Mouse (Mus musculus): Measurements from ENCODE around the gene Irx3. TPM values are rescaled to one million over a fixed set of nuclear protein-coding genes. Genes with fewer than 3 reads are reported as not detected.

Gene Irx3
- polyA plus RNA-seq, 1 experiment, result 1.6 TPM

DNA sequence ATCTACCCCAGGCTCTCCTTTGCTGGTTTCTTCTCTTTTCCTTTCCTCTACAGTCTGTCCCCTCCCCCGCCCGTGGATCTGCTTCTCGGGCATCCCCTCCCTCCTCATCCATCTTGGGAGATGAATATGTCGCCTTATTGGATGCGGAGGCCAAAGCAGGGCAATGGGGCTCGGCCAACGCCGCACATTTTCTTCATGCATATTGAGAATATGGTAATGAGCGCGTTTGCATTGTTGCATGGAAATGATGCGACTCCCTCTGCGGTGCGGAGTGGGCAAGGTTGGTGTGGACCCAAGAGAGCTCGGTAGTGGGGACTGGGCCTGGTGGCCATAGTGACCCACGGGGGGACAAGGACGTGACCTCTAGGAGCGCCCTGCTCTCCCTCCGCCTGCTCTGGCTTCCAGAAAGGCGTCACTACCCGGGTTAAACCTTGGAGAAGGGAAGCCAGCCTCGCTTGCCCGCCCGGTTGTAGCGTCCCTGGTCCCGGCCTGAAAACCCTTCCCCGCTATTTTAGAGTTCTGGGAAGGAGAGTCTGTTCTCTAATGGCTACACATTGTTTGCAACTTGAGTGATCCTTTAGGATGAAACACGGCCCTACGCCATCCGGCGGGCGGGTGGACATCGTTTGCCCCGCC, 4.3 kb upstream of the Irx3 start:
- Histone ChIP-seq H3K4me1 (ENCODE audit: control insufficient read depth, insufficient read depth, insufficient read length, low read length) (no peaks in the 10 kb centered on the region), H3K4me3 (ENCODE audit: insufficient read depth, low read depth, low read length) (no peak overlapping the region), H3K27ac (replicated peaks; ENCODE audit: low read depth, low read length) (no peak overlapping the region)

- Histone ChIP-seq H3K27ac (replicated peaks; ENCODE audit: low read depth, low read length) (no peak overlapping the region), H3K4me1 (ENCODE audit: control insufficient read depth, insufficient read depth, insufficient read length, low read length) (no peaks in the 10 kb centered on the region), H3K4me3 (ENCODE audit: insufficient read depth, low read depth, low read length) (peak overlapping the region; percentile 35)
Measured at GRCm38 (mm10) chr8:91805254-91805671, 3.4 kb upstream of the Irx3 start.

DNA sequence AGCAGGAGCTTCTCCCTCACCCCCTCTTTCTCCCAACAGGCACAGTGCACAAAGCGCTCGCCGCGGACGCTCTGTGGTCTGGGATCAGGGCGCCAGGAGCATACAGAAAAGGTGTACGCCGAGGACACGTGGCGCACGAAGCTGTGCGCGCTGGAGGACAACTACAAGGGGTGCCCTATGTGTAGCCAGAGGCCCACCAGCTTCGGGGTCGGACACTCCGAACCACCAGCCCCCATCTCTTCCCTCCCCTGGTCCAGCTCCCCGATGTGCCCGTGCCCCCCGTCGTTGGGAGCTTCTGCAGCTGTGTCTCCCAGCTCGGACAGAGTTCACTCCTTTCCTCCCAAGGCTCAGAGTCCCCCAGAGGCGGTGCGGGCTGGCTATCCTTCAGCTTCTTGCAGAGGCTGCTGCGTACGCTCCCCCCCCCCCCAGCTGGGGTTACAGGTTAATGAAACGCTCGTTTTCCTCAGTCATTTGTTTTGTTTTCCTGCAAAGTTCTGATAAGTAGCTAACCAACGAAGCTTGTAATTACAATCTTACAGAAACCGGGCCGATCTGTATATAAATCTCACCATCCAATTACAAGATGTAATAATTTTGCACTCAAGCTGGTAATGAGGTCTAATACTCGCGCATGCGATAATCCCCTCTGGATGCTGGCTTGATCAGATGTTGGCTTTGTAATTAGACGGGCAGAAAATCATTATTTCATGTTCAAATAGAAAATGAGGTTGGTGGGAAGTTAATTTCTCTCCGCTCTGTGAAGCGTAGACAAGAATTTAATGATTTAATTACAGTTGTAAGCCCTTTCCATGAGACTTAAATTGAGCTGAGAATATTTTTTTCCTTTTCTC, 2.8 kb upstream of the Irx3 start:
- H3K4me1 ChIP-seq (ENCODE audit: control insufficient read depth, insufficient read depth, insufficient read length, low read length), result no peaks in the 10 kb centered on the region; the same call in 1 of the 2 replicates
- no peak overlapping the region for H3K27ac ChIP-seq (replicated peaks; ENCODE audit: low read depth, low read length)
- peak overlapping the region; percentile 35; the same call in 1 of the 2 replicates for H3K4me3 ChIP-seq (ENCODE audit: insufficient read depth, low read depth, low read length)

DNA sequence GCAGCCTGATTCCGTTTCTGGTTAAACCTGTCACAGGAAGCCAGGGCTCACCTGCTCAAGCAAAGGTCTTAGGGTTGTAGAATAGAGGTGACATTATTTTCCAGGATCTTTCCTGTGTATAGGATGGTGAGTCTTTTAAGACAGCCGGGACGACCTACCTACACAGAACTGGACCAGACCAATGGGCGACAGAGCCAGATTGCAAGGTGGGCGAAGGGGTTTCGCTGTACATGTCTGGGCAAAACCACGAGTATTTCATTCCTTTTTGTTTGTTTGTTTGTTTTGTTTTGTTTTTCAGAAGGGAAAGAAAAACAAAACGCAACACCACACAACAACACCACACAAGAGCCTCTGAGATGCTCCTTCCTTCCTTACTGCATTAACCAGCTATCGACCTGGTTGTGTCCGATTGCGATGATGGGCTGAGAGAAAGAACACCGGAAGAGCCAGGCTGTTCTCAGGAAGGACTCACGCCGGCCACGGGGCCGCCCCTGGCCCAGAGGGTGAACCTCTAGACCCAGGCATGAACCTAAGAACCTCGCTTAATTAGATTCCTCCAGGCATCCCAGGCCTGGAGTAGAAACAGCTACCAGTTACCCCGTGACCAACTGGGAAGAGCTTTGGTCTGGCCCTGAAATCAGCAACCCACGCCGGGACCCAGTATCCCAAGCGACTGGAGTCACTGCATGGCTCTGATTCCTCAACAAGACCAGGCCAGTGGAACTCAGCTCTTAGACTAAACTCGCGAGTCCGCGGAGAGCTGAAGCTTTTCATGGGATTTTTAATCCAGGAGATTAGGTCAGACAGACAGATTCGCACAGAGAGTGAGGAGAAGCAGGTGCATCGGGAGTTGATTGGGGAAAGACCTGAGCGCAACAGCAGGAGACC, 1.9 kb upstream of the Irx3 start:
- Histone ChIP-seq H3K27ac (replicated peaks; ENCODE audit: low read depth, low read length) (no peak overlapping the region), H3K4me3 (ENCODE audit: insufficient read depth, low read depth, low read length) (no peak overlapping the region), H3K4me1 (ENCODE audit: control insufficient read depth, insufficient read depth, insufficient read length, low read length) (no peaks in the 10 kb centered on the region; the same call in 1 of the 2 replicates)

- Histone ChIP-seq H3K27ac (replicated peaks; ENCODE audit: low read depth, low read length) (no peak overlapping the region), H3K4me3 (ENCODE audit: insufficient read depth, low read depth, low read length) (peak overlapping the region; percentile 70; the same call in 1 of the 2 replicates), H3K4me1 (ENCODE audit: control insufficient read depth, insufficient read depth, insufficient read length, low read length) (no peaks in the 10 kb centered on the region; the same call in 1 of the 2 replicates)
Measured at GRCm38 (mm10) chr8:91802401-91803322, 795 bp upstream of the Irx3 start.

GRCm38 (mm10) chr8:91801241-91801811, 541 bp downstream of the Irx3 start:
- Histone ChIP-seq H3K27ac (replicated peaks; ENCODE audit: low read depth, low read length) (peak overlapping the region; percentile 53), H3K4me1 (ENCODE audit: control insufficient read depth, insufficient read depth, insufficient read length, low read length) (no peaks in the 10 kb centered on the region; the same call in 1 of the 2 replicates), H3K4me3 (ENCODE audit: insufficient read depth, low read depth, low read length) (peak overlapping the region; percentile 69)

- Histone ChIP-seq H3K4me1 (ENCODE audit: control insufficient read depth, insufficient read depth, insufficient read length, low read length) (no peaks in the 10 kb centered on the region; the same call in 1 of the 2 replicates), H3K27ac (replicated peaks; ENCODE audit: low read depth, low read length) (no peak overlapping the region; the same call in 1 of the 2 replicates)
Measured at GRCm38 (mm10) chr8:91800523-91801240, 1.2 kb downstream of the Irx3 start.

DNA sequence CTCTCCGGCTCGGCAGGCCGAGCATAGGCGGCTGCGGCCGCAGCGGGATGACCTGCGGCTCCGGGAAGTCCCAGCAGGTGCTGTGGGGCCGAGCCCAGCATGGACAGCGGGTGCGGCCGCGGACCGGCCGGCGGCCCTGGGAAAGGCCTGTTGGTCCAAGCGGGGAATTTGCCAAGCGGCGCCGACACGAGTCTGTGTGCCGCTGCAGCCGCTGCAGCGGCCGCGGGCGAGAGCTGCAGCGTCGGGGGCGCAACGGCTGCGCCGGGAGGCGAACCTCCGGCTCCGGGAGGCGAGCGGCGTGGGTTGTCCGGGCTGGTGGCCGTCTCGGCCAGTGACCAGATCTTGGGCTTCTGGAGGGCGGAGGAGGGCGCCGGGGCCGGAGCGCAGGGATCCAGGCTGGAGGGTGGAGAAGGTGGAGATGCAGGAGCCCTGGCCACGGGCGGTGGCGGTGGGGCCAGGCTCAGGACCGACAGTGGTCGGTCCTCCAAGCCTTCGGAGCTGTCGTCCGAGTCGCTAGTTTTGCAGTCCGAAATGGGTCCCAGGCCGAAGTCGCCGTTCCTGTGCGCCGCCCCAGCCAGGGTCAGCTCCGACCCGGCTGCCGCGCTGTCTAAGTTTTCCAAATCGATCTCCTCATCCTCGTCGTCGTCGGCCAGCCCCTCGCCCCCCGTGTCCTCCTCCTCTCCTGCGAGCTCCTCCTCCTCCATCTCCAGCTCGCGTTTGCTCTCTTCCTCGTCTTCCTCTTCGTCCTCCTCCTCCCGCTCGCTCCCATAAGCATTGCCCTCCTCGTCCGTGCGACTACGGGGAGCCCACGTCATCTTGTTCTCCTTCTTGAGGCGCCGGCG, 2.0 kb downstream of the Irx3 start:
- H3K4me3 ChIP-seq (ENCODE audit: insufficient read depth, low read depth, low read length), result peak overlapping the region; percentile 69
- no peak overlapping the region for H3K27ac ChIP-seq (replicated peaks; ENCODE audit: low read depth, low read length)
- H3K4me1 ChIP-seq (ENCODE audit: control insufficient read depth, insufficient read depth, insufficient read length, low read length), result no peaks in the 10 kb centered on the region; the same call in 1 of the 2 replicates

More at GRCm38 (mm10) chr8:91800523-91801240, 1.2 kb downstream of the Irx3 start:
- peak overlapping the region; percentile 69 for H3K4me3 ChIP-seq (ENCODE audit: insufficient read depth, low read depth, low read length)

- peak overlapping the region; percentile 69 for H3K4me3 ChIP-seq (ENCODE audit: insufficient read depth, low read depth, low read length)
- H3K27ac ChIP-seq (replicated peaks; ENCODE audit: low read depth, low read length), result no peak overlapping the region
- H3K4me1 ChIP-seq (ENCODE audit: control insufficient read depth, insufficient read depth, insufficient read length, low read length), result no peaks in the 10 kb centered on the region; the same call in 1 of the 2 replicates
Measured at GRCm38 (mm10) chr8:91799016-91799581, 2.8 kb downstream of the Irx3 start.

DNA sequence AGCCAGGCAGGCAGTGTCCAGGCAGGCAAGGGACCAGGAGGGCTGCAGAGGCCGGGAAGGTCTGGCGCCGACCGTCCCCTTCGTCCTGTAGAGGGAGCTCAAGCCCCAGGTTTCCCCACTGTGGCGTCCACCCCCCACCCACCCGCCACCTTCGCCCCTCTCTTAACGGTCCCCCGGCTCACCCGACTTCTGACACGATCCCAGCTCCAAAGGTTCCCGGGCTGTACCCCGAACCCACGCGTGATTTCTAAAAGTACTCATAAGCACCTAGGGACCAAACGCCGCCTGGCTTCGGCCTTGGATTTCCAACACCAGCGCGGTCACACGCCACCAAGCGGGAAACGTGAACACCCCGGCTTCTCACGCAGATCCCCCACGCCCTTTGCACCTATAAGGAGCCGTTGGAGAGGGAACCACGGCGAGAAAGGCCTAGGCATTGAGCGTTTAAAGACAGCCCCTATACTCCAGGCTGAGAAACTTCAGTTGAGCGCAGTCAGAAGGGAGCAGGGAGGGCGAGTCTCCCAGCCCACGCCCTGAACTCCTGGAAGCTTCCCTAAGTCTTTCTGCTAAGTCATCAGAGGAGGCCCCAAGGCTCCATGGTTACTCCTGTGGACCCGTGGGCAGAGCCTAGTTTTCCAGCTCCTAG, 4.1 kb downstream of the Irx3 start:
- no peaks in the 10 kb centered on the region; the same call in 1 of the 2 replicates for H3K4me1 ChIP-seq (ENCODE audit: control insufficient read depth, insufficient read depth, insufficient read length, low read length)
- no peak overlapping the region for H3K27ac ChIP-seq (replicated peaks; ENCODE audit: low read depth, low read length)
- peak overlapping the region; percentile 52 for H3K4me3 ChIP-seq (ENCODE audit: insufficient read depth, low read depth, low read length)

GRCm38 (mm10) chr8:91793846-91794245, 8.0 kb downstream of the Irx3 start:
- no peaks in the 10 kb centered on the region for H3K4me1 ChIP-seq (ENCODE audit: control insufficient read depth, insufficient read depth, insufficient read length, low read length)
- H3K27ac ChIP-seq (replicated peaks; ENCODE audit: low read depth, low read length), result no peak overlapping the region
- no peak overlapping the region for H3K4me3 ChIP-seq (ENCODE audit: insufficient read depth, low read depth, low read length)

Measured in brown adipose tissue, adult 24 weeks (tissue).